Mouse (Mus musculus): ENCODE measurements at regions not wholly inside any gene's neighbourhood (a gene's known extent, or its start where the extent isn't known, plus 50 kb on each side); places are given as distances from the start of the nearest gene placed in this dataset.

DNA sequence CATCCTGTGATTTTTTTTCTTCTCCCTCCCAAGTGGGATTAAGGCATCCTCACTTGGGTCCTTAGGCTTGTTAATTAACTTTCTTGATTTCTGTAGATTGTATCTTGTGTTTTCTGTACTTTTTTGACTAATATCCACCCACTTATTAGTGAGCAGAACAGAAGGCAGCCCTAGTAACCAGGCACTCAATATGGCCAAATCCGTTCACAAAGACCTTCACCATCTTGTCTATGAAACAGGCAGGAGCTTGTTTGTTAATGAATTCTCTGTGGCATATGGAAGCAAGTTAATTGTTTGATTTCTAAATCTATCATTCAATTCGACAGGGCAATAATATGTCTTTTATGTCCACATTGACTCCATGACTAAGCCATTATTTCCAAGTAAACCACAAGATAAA, 798.2 kb upstream of the 4921530L21Rik start:
- no peak for DNase-seq

- DNase-seq = peak in 1 of 2 experiments; percentile 15
Measured at GRCm38 (mm10) chr14:95091691-95092395, 789.2 kb upstream of the 4921530L21Rik start.

- no peak for DNase-seq
Measured at GRCm38 (mm10) chr14:95113863-95114262, 767.2 kb upstream of the 4921530L21Rik start.

Measured in kidney, postnatal 25 days (tissue).